Mouse (Mus musculus): ENCODE data around the gene Pafah1b2.

- TF ChIP-seq TAL1 (IDR thresholded peaks at IDR 0.05; ENCODE audit: low read length) (no peak), GATA1 (IDR thresholded peaks at IDR 0.05; ENCODE audit: low read length) (no peak)
These were observed 60.4 kb downstream of the Pafah1b2 start for GRCm38 (mm10) chr9:45952057-45952456.

Data from erythroblast, embryonic 14.5 days (primary cell).